Mouse (Mus musculus) adrenal gland, postnatal 4 days (tissue): ENCODE data around the gene Olfr707. TPM values are rescaled to one million over a fixed set of nuclear protein-coding genes. Genes with fewer than 3 reads are reported as not detected.
"Not testable (repeated sequence)": the region's sequence is repeated elsewhere in the genome, so short reads cannot be mapped to it uniquely, and the experiment has no call there.

Experiments
- DNase-seq, 2 experiments: peaks; one replicate each; pipeline ENCODE4 v3.0.0; 2021 to 2022; ENCODE audit warnings: low spot score in 2 of 2, mixed read lengths in 2 of 2
- long read RNA-seq, 2 experiments: library from polyadenylated mRNA; stranded (forward); transcript quantifications; one replicate each; pipeline ENCODE4 v2.0.0; 2021
- total RNA-seq, 2 experiments: library from RNA; stranded (reverse); gene quantifications; 2 replicates each; pipeline ENCODE4 v1.2.3; 2021

Gene Olfr707
- not detected for total RNA-seq
- long read RNA-seq, experiment 1: 0 reads
- long read RNA-seq, experiment 2: 0 reads

- DNase-seq: not testable (repeated sequence)
Measured at GRCm38 (mm10) chr7:106901141-106901540, at the start of gene Olfr707. TSS of gene Olfr707 (minus strand) at chr7:106901241.

- no peak for DNase-seq
Measured at GRCm38 (mm10) chr7:106948212-106948611, 47.2 kb upstream of the Olfr707 start, which contains the start of gene Olfr710. TSS of gene Olfr710 (minus strand) at chr7:106948312.

- DNase-seq: no peak
Measured at GRCm38 (mm10) chr7:106932119-106932518, 31.1 kb upstream of the Olfr707 start, which contains the start of gene Olfr709-ps1. TSS of gene Olfr709-ps1 (minus strand) at chr7:106932219.

- DNase-seq: not testable (repeated sequence)
Measured at GRCm38 (mm10) chr7:106920961-106921360, 19.9 kb upstream of the Olfr707 start.

GRCm38 (mm10) chr7:106907676-106908075 lies 6.6 kb upstream of the Olfr707 start, which contains the start of gene Olfr1532-ps1:
TSS of gene Olfr1532-ps1 (plus strand) at chr7:106908001.
- no peak for DNase-seq

GRCm38 (mm10) chr7:106888062-106888461 lies 13.0 kb downstream of the Olfr707 start, which contains the start of gene Olfr706:
TSS of gene Olfr706 (minus strand) at chr7:106888162.
- DNase-seq: no peak

GRCm38 (mm10) chr7:106876791-106877190 lies 24.2 kb downstream of the Olfr707 start, which contains the start of gene Olfr705:
TSS of gene Olfr705 (minus strand) at chr7:106876891.
- DNase-seq: no peak

- no peak for DNase-seq
Measured at GRCm38 (mm10) chr7:106862885-106863284, 38.2 kb downstream of the Olfr707 start, which contains the start of gene Olfr704. TSS of gene Olfr704 (plus strand) at chr7:106863185.

- DNase-seq: no peak
Measured at GRCm38 (mm10) chr7:106843060-106843459, 58.0 kb downstream of the Olfr707 start, which contains the start of gene Olfr703. TSS of gene Olfr703 (plus strand) at chr7:106843360.

Other genes with a start within 250 kb of the Olfr707 start
- not detected for gene Olfr693, start 220.7 kb downstream of the Olfr707 start, total RNA-seq
- gene Olfr694, start 209.4 kb downstream of the Olfr707 start, total RNA-seq: not detected
- not detected for gene Olfr695, start 184.8 kb downstream of the Olfr707 start, total RNA-seq
- not detected for gene Olfr697, start 158.8 kb downstream of the Olfr707 start, total RNA-seq
- not detected for gene Olfr698, start 145.8 kb downstream of the Olfr707 start, total RNA-seq
- gene Olfr699, start 108.0 kb downstream of the Olfr707 start, total RNA-seq: not detected
- not detected for gene Olfr700, start 92.4 kb downstream of the Olfr707 start, total RNA-seq
- gene Olfr701, start 87.1 kb downstream of the Olfr707 start, total RNA-seq: not detected
- gene Olfr702, start 67.3 kb downstream of the Olfr707 start, total RNA-seq: not detected
- gene Olfr703, start 57.9 kb downstream of the Olfr707 start, total RNA-seq: not detected
- not detected for gene Olfr704, start 38.1 kb downstream of the Olfr707 start, total RNA-seq
- gene Olfr705, start 24.4 kb downstream of the Olfr707 start, total RNA-seq: not detected
- gene Olfr706, start 13.1 kb downstream of the Olfr707 start, total RNA-seq: not detected
- gene Olfr1532-ps1, start 6.8 kb upstream of the Olfr707 start, total RNA-seq: not detected
- gene Olfr709-ps1, start 31.0 kb upstream of the Olfr707 start, total RNA-seq: under 1 TPM; 0.06 to 0.08 TPM
- not detected for gene Olfr710, start 47.1 kb upstream of the Olfr707 start, total RNA-seq
- not detected for gene Olfr6, start 62.7 kb upstream of the Olfr707 start, total RNA-seq
- gene Olfr711, start 74.2 kb upstream of the Olfr707 start, total RNA-seq: not detected
- not detected for gene Olfr2, start 104.8 kb upstream of the Olfr707 start, total RNA-seq
- not detected for gene Olfr713, start 129.9 kb upstream of the Olfr707 start, total RNA-seq
- gene Olfr714, start 169.7 kb upstream of the Olfr707 start, total RNA-seq: not detected
- not detected for gene Olfr17, start 192.0 kb upstream of the Olfr707 start, total RNA-seq
- gene Olfr715b, start 209.1 kb upstream of the Olfr707 start, total RNA-seq: not detected
- not detected for gene Olfr715, start 229.8 kb upstream of the Olfr707 start, total RNA-seq
- gene Olfr716, start 237.1 kb upstream of the Olfr707 start, total RNA-seq: not detected